Mouse (Mus musculus): ENCODE data around the gene Fgf22.

DNA sequence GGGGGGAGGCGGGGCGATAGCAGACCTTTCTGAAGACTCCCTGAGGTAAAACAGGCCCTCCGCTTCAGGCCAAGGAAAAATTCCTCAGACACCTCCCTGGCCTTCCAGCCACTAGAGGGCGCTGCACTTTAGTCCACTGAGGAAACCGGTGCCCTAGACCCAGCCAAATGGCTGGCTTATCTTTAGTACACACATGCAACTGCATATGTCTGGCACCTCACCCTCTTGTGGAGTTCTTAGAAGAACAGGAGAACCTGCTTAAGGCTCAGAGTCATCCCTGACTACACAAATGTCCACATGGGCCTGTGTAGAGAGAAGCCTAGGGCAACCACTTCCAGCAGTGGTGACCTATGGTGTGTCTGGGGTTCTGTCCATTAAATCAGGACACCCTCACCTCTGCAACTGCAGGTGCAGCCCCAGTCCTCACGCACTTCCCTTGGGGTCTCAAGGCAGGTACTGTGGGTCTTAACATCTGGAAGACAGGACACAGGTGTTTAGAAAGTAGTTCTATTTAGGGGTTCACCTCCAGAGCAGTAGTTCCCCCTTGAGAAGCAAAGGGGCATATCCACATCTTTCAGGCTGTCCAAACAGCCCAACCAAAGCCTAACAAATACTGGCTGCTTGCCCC lies 42.3 kb upstream of the Fgf22 start:
- TF ChIP-seq CTCF (IDR thresholded peaks at IDR 0.05; ENCODE audit: low read depth): peak; percentile 91
- TF ChIP-seq EP300 (IDR thresholded peaks at IDR 0.05; ENCODE audit: low read depth): peak; percentile 91

Measured in liver, postnatal 0 days (tissue).